Mouse (Mus musculus) ES-Bruce4 (cell line): Measurements from ENCODE around the gene Adtrp.

Experiments
- CTCF ChIP-seq: IDR thresholded peaks from one replicate; pipeline ENCODE4 v1.8.1; 2011; ENCODE audit warnings: low read depth, low read length
- EP300 ChIP-seq: IDR thresholded peaks from 2 replicates; pipeline ENCODE4 v1.6.1; 2011; ENCODE audit warnings: low read depth, low read length; ENCODE audit not compliant: insufficient read depth

- TF ChIP-seq EP300, result no peak
- TF ChIP-seq CTCF, result no peak
These were observed 20.0 kb upstream of the Adtrp start for GRCm38 (mm10) chr13:41867533-41867932.
